Mouse (Mus musculus) thymus, adult 18-20 months (tissue): ENCODE data around the gene Telo2.
"Not testable (repeated sequence)": the region's sequence is repeated elsewhere in the genome, so short reads cannot be mapped to it uniquely, and the experiment has no call there.

Experiments
- DNase-seq, 2 experiments: peaks; one replicate each; pipeline ENCODE4 v3.0.0; 2022; ENCODE audit warnings: mixed read lengths in 2 of 2

Telo2 gene

DNA sequence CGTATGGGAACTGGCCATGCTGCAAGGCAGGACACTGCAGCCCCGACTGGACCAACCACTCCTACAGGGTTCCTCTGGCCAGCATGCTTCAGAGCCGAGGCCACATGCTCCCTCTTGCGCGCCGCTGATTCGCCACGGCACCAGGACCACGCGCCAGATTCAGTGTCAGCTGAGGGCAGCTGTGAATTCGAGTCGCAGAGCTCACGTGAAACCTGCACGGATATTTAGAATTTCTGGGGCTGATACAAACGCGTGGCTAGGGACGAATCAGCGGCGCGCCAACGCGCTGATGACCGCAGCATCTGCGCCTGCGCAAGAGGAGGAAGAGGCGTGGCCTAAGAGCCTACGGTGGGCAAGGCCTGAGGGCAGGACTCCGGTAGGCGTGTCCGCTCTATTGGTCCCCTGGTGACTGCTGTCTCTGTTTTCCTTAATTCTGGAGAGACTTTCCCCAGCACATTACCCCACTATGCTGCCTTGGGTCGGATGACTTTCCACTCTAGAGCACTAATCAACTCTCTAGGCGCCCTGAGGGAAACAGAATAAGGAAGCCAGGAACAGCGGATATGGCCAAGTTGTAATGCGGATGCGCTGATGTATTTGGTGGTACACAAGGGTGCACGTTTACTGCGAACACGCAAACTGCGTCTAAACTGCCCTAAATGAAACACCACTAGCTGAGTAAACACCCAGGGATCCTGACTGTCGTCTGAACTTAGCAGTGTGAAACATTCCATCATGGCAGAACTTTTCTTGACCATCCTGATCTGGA is at the start of gene Telo2:
TSS of gene Telo2 (minus strand) at position 304 of the 769 bp plus-strand sequence.
- DNase-seq, result peak; percentile 79 to 85

DNA sequence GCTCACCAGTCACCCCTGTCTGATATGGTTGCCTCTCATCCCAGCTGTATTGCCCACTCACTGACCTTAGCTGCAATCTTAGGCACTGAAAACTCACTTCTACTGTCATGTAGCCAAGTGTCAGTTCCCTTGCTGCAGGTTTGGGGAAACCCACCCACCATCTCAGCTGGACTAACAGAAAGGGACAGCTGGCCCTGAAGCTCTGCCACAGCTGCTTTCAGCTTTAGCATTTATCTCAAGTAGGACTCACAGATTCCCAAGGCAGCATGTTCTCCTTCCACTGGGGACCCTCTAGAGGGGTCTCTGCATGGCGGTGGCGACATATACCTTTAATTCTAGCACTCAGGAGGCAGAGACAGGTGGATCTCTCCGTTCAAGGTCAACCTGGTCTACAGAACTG is 49.0 kb upstream of the Telo2 start:
- no peak for DNase-seq

DNA sequence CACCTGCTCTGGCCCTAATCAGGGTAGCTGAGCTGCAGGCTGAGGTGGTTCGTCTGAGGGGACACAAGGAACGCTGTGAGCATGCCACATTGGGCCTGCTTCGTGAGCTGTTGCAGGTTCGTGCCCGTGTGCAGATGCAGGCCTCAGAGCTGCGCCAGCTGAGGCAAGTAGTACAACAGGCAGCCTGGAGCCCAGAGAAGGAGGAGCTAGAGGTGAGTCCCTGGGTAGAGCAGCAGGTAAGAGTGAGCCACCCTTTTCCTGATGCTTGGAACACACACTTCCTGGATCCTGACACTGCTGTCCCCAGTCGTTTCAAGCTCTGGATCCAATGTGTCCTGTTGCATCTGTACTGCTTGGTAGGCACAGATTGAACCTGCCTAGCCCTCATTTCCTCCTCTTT is 47.6 kb upstream of the Telo2 start:
- no peak for DNase-seq

DNA sequence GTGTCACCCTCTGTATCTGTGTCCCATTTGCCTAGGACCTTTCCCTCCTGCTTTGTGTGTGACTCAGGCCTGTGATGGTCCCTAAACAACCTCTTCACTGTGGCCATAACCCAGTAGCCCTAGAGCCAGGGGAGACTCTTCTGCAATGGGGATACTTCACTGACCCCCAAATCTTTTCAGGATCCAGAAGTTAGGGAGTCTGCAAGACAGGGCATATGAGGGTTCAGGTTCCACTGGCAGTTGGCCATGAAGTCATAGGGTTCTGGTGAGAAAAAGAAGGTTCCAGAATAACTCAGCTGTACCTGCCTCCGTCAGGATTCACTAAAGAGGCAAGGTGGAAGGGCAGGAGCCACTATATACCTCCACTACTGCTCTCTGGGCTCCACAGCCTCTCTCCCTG is 46.4 kb upstream of the Telo2 start, which contains the start of gene Ccdc154:
TSS of gene Ccdc154 (plus strand) at position 301 of the 400 bp plus-strand sequence.
- no peak for DNase-seq

- DNase-seq, result no peak
Observed at GRCm38 (mm10) chr17:25139960-25140359, 24.2 kb upstream of the Telo2 start.

- no peak for DNase-seq
Observed at GRCm38 (mm10) chr17:25138803-25139202, 23.0 kb upstream of the Telo2 start.

GRCm38 (mm10) chr17:25135622-25136021 is 19.9 kb upstream of the Telo2 start:
- no peak for DNase-seq

GRCm38 (mm10) chr17:25133275-25133698 is 17.5 kb upstream of the Telo2 start, which contains the start of gene Clcn7:
Gene Clcn7, plus strand, starts transcription at chr17:25133391.
- DNase-seq, result peak; percentile 77 to 84

DNA sequence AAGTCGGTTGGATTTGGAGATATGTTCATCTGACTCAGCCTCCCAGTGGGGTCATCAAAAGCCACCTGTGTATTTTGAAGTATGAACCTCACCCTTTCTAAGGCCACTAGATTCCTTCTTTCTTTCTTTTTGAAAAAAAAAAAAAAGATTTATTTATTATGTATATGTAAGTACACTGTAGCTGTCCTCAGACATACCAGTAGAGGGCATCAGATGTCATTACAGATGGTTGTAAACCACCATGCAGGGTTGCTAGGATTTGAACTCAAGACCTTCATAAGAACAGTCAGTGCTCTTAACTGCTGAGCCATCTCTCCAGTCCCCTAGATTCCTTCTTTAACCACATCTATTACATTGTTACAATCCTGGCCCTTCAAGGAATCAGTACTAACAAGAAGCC is 14.3 kb upstream of the Telo2 start:
- DNase-seq, result no peak

DNA sequence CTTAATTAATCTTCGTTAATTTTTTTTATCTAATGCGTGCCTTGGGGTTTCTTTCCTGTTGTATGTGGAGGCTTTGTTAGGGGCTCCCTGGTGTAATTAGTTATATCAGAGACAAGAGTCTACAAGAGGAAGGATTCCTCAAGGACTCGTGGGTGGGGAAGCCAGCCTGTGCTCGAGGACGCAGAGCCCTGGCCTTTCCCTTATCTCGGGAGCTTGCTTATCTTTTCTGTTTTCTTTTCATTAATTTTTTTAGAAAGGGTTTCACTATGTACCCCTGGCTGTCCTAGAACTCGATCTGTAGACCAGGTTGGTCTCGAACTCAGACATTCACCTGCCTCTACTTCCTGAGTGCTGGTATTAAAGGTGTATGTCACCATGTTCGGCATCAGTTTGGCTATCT is 11.9 kb upstream of the Telo2 start:
- no peak for DNase-seq

DNA sequence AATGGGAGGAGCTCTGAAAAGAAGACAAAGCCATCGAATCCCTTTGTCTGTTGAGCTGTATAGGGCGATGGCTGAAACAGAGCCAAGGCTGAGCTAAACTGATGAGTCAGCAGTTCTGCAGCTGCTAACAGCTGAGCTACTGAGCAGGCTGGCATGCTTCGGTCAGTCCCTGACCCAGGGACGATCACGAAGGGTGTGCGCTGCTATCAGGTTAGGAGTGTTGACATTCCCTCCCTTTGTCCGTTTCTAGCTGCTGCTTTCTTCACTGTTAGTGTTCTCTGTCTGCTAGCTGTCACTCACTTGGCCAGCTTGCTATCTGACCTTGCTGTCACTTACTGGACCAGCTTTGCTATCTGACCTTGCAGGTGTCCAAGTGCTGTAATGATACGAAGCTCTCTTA is 11.3 kb upstream of the Telo2 start:
- DNase-seq, result no peak

DNA sequence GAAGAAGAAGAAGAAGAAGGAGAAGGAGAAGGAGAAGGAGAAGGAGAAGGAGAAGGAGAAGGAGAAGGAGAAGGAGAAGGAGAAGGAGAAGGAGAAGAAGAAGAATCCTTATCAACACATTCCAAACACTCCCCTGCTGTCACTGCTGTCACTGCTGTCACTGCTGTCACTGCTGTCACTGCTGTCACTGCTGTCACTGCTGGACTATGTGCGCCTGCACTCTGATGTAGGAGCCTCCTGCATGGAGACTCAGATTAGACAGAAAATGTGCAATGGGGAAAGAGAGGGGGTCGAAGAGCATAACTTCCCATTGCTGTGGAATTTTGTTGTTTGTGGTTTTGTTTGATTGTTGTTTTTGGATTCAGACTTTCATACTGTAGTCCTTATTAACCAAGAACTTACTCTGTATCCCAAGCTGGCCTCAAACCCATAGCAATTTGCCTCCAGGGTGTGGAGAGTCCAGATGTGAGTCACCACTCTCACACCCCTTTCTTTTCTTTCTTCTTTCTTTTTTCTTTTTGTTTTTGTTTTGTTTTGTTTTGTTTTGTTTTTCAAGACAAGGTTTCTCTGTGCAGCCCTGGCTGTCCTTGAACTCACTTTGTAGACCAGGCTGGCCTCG is 9.8 kb upstream of the Telo2 start:
- DNase-seq, result not testable (repeated sequence)

GRCm38 (mm10) chr17:25123979-25124378 is 8.2 kb upstream of the Telo2 start:
- DNase-seq, result no peak

- no peak for DNase-seq
Observed at GRCm38 (mm10) chr17:25120406-25120805, 4.6 kb upstream of the Telo2 start, which contains the start of gene Ptx4. Gene Ptx4, plus strand, starts transcription at chr17:25120760.

- no peak for DNase-seq
Observed at GRCm38 (mm10) chr17:25117263-25117662, 1.5 kb upstream of the Telo2 start.

DNA sequence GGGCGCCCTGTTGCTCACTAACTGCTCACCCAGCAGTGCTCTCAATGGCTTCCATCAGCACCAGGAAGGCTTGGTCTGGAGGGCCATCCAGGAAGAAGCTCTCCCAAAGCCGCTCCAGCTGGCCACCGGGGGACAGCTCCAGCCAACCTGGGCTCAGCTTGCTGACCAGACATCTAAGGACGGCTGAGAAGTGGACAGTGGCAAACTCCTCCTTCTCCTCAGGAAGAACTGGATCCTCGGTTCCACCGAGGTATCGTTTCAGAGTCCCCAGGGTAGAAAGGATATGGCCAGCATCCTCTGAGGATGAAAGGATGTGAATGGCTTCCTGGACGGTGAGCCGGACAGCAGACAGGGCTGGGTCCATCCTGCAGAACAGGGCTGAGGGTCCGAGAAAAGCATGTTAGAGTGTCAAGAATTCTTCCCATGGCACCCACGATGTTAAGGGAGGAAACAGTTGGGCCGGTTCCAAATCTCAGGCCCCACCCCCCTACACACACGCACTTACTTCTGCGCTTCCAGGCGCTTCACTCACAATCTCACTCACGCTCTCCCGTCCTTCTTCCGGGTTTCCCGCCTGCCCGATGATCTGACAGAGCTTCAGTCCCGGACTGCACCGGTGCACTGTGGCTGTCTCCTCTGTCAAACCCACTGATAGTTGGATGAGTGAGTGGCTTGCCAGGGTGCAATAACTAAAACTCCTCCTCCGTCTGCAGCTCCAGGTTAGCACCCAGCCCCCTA is 690 bp downstream of the Telo2 start:
- DNase-seq, result peak in 1 of 2 experiments; percentile 14

DNA sequence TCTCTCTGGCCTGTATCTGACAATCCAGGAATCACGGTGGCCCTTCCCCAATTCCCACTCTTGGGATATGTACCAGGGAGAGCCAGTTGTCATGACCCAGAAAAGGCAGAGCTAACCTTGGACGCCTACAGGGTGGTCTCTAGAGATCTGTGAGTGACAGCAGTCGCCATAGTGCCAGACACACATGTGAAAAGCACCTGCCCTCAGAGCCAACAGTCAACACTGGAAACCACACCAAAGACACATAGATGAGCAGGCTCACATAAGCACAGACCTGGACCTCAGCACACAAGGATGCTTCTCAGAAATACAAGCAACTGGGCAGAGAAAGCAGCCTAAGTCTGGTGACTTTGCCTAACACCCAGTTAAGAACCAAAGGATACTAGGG is 3.4 kb downstream of the Telo2 start:
- DNase-seq, result no peak

GRCm38 (mm10) chr17:25111739-25112422 is 3.9 kb downstream of the Telo2 start:
- no peak for DNase-seq

- DNase-seq, result no peak
Observed at GRCm38 (mm10) chr17:25111220-25111619, 4.5 kb downstream of the Telo2 start.

GRCm38 (mm10) chr17:25110590-25110989 is 5.2 kb downstream of the Telo2 start:
- DNase-seq, result no peak

- no peak for DNase-seq
Observed at GRCm38 (mm10) chr17:25109578-25109977, 6.2 kb downstream of the Telo2 start.

DNA sequence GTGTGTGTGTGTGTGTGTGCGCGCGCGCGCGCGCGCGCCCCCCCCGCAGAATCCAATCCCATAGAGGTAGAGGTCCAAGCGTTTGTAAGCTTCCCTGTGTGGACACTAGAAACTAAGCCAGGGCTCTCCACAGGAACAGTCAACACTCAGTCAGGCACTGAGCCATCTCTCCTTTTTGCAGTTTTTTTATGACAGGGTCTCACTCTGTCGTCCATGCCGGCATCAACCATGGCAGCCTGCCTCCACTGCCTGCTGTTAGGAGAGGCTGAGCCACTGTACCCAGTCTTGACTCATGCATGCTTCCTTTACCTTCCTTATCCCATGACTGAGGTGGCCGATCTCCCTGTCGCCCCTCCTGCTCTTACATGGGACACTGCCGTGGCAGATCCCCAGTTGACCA is 8.0 kb downstream of the Telo2 start:
- no peak for DNase-seq

- DNase-seq, result no peak
Observed at GRCm38 (mm10) chr17:25101338-25101737, 14.4 kb downstream of the Telo2 start.
